Mouse (Mus musculus) forebrain, postnatal 0 days (tissue): ENCODE data around the gene Duox2. TPM values are rescaled to one million over a fixed set of nuclear protein-coding genes. Genes with fewer than 3 reads are reported as not detected.
A peak's percentile ranks its signal among the peaks of the same experiment; 100 is the strongest.

ENCODE experiments used
- ATAC-seq: fragments of 200-750 bp; cut with Nextera tagmentation; 2 replicates; pipeline ENCODE4 v1.8.0; 2017; ENCODE audit warnings: mild to moderate bottlenecking, moderate library complexity
- DNase-seq: peaks from one replicate; pipeline ENCODE4 v3.0.0-alpha.2; 2015
- H3K27ac ChIP-seq: fragments of 300-500 bp; sonication (generic); 2 replicates; pipeline ENCODE4 v1.5.1; 2014; ENCODE audit warnings: low read depth, mild to moderate bottlenecking, antibody characterized with exemption, low read length, moderate library complexity, mixed read lengths
- H3K27me3 ChIP-seq: fragments of 300-500 bp; sonication (generic); 2 replicates; pipeline ENCODE4 v1.6.1; 2014; ENCODE audit warnings: mild to moderate bottlenecking, low read length, mixed read lengths; ENCODE audit not compliant: insufficient read depth
- H3K36me3 ChIP-seq: fragments of 300-500 bp; sonication (generic); 2 replicates; pipeline ENCODE4 v1.6.1; 2014; ENCODE audit warnings: mild to moderate bottlenecking, moderate library complexity; ENCODE audit not compliant: insufficient read depth
- H3K4me1 ChIP-seq: fragments of 300-500 bp; sonication (generic); 2 replicates; pipeline ENCODE4 v1.6.1; 2014; ENCODE audit warnings: antibody characterized with exemption; ENCODE audit not compliant: insufficient read depth
- H3K4me2 ChIP-seq: fragments of 300-500 bp; sonication (generic); 2 replicates; pipeline ENCODE4 v1.6.1; 2014; ENCODE audit warnings: low read depth, mild to moderate bottlenecking, moderate library complexity
- H3K4me3 ChIP-seq: fragments of 300-500 bp; sonication (generic); 2 replicates; pipeline ENCODE4 v1.5.1; 2014; ENCODE audit warnings: low read depth, low read length, mixed read lengths
- H3K9ac ChIP-seq: fragments of 300-500 bp; sonication (generic); 2 replicates; pipeline ENCODE4 v1.6.1; 2014; ENCODE audit warnings: mild to moderate bottlenecking
- H3K9me3 ChIP-seq: fragments of 300-500 bp; sonication (generic); 2 replicates; pipeline ENCODE4 v1.6.1; 2016; ENCODE audit warnings: low read length
- CTCF ChIP-seq: sonication (generic); IDR thresholded peaks from 2 replicates; pipeline ENCODE4 v1.5.1; 2016; ENCODE audit warnings: antibody characterized with exemption, control low read depth, low read depth
- WGBS: fragments of 180-500 bp; shearing (Covaris S2); extraction: QIAGEN DNeasy Blood & Tissue Kit; methylation state at CpG from one replicate; pipeline ENCODE4 v1.1.7; 2014; 5-methylcytosine and 5-hydroxymethylcytosine counted together
- polyA plus RNA-seq: library from polyadenylated mRNA; unstranded; fragments of >200 nt; fragmentation: Nextera tagmentation; extraction: Ambion mirVana; gene quantifications from 2 replicates; pipeline ENCODE4 v1.2.1, GENCODE M21; 2015
- total RNA-seq: library from RNA; depleted of rRNA; stranded (reverse); fragments of >200 nt; gene quantifications from 2 replicates; pipeline ENCODE4 v1.2.3, GENCODE M21; 2014

Gene Duox2
- total and polyA plus RNA-seq, 2 experiments from 2014 or later: 0.14 TPM; not detected in 1

DNA sequence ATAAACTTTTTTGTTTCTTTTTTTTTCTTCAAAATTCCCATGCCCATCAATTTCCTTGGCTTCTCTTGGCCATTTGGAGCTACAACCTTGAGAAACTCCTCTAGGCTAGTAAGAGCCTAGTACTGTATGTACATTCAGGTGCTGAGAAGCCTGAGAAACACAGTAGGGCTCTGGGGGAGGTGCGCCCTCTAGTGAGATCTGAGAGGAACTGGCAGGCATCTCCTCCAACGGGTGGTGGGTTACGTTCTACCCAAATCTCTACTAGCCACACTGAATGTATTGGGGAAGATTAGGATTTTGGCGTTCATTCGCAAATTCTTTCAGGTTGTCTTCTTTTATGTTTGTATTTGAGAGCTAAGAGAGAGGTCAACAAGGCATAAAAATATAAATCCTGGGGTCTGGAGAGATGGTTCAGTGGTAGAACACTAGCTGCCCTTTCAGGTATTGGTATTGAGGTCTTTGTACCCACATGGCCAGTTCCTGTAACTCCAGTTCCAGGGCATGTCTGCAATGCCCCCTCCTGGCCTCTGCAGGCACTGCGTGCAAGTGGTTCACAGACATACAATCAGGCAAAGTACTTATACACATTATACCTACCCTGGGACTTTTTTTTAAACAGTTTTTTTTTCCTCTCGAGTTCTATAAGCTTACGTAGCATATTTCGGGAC is 4.5 kb upstream of the Duox2 start:
- ATAC-seq (peak; percentile 76), DNase-seq (peak; percentile 86)
- H3K4me2 ChIP-seq: peak overlapping the region; percentile 92
- 12% methylated on average over 9 of the region's 9 CpGs for WGBS
- peak; percentile 83 for TF ChIP-seq CTCF
- peaks cover 33% of the 10 kb centered on the region for H3K27me3 ChIP-seq
- no peak overlapping the region for H3K9ac ChIP-seq
- no peak overlapping the region for H3K27ac ChIP-seq
- no peaks in the 10 kb centered on the region for H3K9me3 ChIP-seq
- H3K4me3 ChIP-seq: peak overlapping the region; percentile 47; the same call in 1 of the 2 replicates
- no peaks in the 10 kb centered on the region for H3K36me3 ChIP-seq
- peaks cover 19% of the 10 kb centered on the region for H3K4me1 ChIP-seq

DNA sequence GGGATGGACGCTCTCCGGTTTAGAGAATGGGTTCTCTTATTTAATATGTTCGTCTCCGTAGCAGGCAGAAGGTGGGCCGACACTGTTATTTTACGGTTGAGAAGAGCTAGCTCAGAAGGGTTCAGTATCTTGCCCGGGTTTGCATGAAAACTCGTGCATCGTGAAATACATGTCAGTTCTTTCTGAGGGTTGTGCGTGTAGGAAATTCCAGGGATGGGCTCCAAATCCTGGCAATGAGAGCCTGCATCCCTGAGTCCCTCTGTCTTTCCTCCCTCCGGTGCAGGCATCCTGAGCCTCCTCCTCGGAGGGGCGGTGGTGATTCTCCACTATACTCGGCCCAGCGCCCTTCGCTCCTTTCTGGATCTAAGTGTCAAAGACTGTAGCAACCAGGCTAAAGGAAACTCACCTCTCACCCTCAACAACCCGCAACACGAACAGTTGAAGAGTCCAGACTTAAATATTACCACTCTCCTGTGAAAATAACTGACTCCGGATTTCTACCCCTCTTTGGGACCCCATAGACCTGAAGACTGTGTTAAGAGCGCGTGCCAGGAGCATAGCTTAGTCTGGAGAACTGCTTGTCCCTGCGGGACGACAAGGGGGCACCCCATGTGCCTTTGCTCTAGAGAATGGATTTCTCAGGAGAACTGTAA is 3.8 kb upstream of the Duox2 start:
- DNase-seq: no peak
- no peak for TF ChIP-seq CTCF
- H3K27me3 ChIP-seq: peaks cover 39% of the 10 kb centered on the region
- peak overlapping the region; percentile 92 for H3K4me2 ChIP-seq
- no peak overlapping the region for H3K27ac ChIP-seq
- 4% methylated on average over 23 of the region's 23 CpGs for WGBS
- peak overlapping the region; percentile 49 for H3K9ac ChIP-seq
- no peaks in the 10 kb centered on the region for H3K36me3 ChIP-seq
- no peaks in the 10 kb centered on the region for H3K9me3 ChIP-seq
- H3K4me3 ChIP-seq: peak overlapping the region; percentile 47
- ATAC-seq: no peak
- H3K4me1 ChIP-seq: peaks cover 19% of the 10 kb centered on the region

DNA sequence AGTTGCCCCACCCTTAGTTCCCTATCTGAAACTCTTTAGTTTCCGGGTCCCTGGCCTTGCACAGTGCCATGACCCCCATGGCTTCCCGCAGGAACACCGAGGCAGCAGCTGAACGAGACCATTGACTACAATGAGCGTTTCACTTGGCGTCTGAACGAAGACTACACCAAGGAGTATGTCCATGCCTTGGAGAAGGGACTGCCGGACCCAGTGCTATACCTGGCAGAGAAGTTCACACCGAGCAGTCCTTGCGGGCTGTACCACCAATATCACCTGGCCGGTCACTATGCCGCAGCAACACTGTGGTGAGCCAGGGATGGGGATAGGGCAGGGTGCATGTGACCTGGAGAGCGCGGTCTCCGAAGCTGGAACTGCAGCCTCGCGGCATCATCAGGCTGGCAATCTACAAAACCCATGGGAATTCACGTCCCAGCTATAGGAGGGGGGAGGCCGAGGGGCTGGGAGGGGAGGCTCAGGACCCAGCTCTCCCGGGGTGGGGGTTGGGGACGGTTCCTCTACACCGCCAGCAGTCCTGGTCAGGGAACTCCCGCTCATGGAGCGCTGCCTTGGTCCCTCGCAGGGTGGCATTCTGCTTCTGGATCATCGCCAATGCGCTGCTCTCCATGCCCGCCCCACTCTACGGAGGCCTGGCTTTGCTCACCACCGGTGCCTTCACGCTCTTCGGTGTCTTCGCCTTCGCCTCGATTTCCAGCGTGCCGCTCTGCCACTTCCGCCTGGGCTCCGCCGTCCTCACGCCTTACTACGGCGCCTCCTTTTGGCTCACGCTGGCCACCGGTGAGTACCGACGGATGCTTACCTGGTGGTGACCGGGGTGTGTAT is 3.1 kb upstream of the Duox2 start:
- Histone ChIP-seq H3K9me3 (no peaks in the 10 kb centered on the region), H3K36me3 (no peaks in the 10 kb centered on the region), H3K4me1 (peaks cover 19% of the 10 kb centered on the region), H3K4me3 (peak overlapping the region; percentile 47), H3K27me3 (peaks cover 42% of the 10 kb centered on the region), H3K4me2 (peak overlapping the region; percentile 92), H3K27ac (no peak overlapping the region), H3K9ac (peak overlapping the region; percentile 49)
- DNase-seq: peak; percentile 72
- WGBS: under 1% methylated on average over 48 of the region's 48 CpGs
- no peak for TF ChIP-seq CTCF
- peak; percentile 53 for ATAC-seq

DNA sequence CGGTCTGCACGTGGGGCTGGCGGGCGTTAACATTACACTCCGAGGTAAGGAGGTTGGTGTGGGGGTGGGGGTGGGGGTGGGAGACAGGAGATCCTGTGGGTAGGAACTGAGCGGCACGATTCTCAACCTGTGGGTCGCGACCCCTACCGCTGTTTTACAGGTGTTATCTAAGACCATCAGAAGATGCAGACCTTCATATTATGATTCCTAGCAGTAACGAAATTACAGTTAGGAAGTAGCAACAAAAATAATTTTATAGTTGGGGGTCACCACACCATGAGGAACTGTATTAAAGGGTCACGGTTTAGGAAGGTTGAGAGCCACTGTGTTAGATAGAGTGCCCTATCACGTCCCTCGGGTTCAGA is 2.4 kb upstream of the Duox2 start:
- Histone ChIP-seq H3K4me3 (peak overlapping the region; percentile 47; the same call in 1 of the 2 replicates), H3K27ac (no peak overlapping the region)
- no peak for ATAC-seq

DNA sequence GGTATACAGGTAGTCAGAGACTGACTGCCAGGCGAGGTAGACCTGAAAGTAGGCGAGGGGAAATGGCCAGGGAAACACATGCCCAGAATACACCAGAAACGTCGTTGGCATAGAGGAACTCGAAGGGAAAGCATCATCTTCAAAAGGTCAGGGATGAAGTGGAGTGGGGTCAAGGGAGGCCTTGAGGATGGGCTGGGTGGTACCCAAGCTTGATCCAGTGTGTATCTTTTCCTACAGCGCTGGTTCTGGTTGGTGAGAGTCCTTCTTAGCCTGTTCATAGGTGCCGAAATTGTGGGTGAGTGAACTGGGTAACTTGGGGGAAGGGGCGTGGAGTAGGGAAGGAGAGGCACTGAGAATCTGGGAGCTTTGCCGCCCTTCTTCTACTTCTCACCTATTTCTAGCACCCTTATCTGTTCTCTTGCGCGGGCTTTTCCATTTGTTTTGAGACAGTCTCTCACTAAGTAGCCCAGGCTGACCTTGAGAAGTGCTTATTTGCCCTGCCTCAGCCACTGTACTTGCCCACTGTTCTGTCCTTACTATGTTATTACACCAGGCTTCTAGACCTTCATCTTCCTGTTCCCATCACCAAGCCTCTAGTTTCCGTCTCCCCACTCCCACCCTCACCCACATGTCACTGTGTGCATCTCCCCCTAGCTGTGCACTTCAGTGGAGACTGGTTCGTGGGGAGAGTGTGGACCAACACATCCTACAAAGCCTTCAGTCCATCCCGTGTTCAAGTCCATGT is 1.8 kb upstream of the Duox2 start:
- Histone ChIP-seq H3K4me3 (no peak overlapping the region), H3K9me3 (no peaks in the 10 kb centered on the region), H3K9ac (no peak overlapping the region), H3K36me3 (no peaks in the 10 kb centered on the region), H3K27me3 (peaks cover 42% of the 10 kb centered on the region), H3K4me2 (peak overlapping the region; percentile 92; the same call in 1 of the 2 replicates), H3K4me1 (peaks cover 19% of the 10 kb centered on the region), H3K27ac (no peak overlapping the region)
- no peak for DNase-seq
- WGBS: 10% methylated on average over 14 of the region's 14 CpGs
- no peak for TF ChIP-seq CTCF
- ATAC-seq: no peak

More for the DNA sequence above, 2.4 kb upstream of the Duox2 start:
- Histone ChIP-seq H3K36me3 (no peaks in the 10 kb centered on the region), H3K27me3 (peaks cover 42% of the 10 kb centered on the region), H3K4me1 (peaks cover 19% of the 10 kb centered on the region), H3K9ac (no peak overlapping the region), H3K9me3 (no peaks in the 10 kb centered on the region), H3K4me2 (peak overlapping the region; percentile 92)
- 3% methylated on average over 14 of the region's 14 CpGs for WGBS
- no peak for DNase-seq
- no peak for TF ChIP-seq CTCF
